Mouse (Mus musculus) thymus, adult 18-20 months (tissue): ENCODE results near the gene Kpna6.

Source experiments
- DNase-seq, 2 experiments: peaks; one replicate each; pipeline ENCODE4 v3.0.0; 2022; ENCODE audit warnings: mixed read lengths in 2 of 2

Gene Kpna6

GRCm38 (mm10) chr4:129645204-129645603, 27.4 kb downstream of the Kpna6 start:
- DNase-seq = no peak

- DNase-seq = no peak
These were observed 30.8 kb downstream of the Kpna6 start for GRCm38 (mm10) chr4:129641756-129642155.

GRCm38 (mm10) chr4:129640638-129641467, 31.7 kb downstream of the Kpna6 start, which contains the start of gene Txlna:
TSS of gene Txlna (minus strand) at chr4:129641065.
- DNase-seq = peak; percentile 94 to 96

GRCm38 (mm10) chr4:129640101-129640637, 32.4 kb downstream of the Kpna6 start:
- peak in 1 of 2 experiments; percentile 39 for DNase-seq

GRCm38 (mm10) chr4:129639221-129639620, 33.3 kb downstream of the Kpna6 start:
- no peak for DNase-seq

GRCm38 (mm10) chr4:129633852-129634251, 38.7 kb downstream of the Kpna6 start:
- DNase-seq = no peak

GRCm38 (mm10) chr4:129631867-129632266, 40.7 kb downstream of the Kpna6 start:
- no peak for DNase-seq

- DNase-seq = no peak
These were observed 41.6 kb downstream of the Kpna6 start for GRCm38 (mm10) chr4:129630944-129631343.

GRCm38 (mm10) chr4:129626035-129626434, 46.5 kb downstream of the Kpna6 start:
- DNase-seq = no peak

GRCm38 (mm10) chr4:129625496-129625895, 47.1 kb downstream of the Kpna6 start:
- DNase-seq = no peak

- peak; percentile 54 to 69 for DNase-seq
These were observed 47.6 kb downstream of the Kpna6 start for GRCm38 (mm10) chr4:129625029-129625370.

GRCm38 (mm10) chr4:129624281-129625028, 48.1 kb downstream of the Kpna6 start:
- peak; percentile 80 to 86 for DNase-seq

GRCm38 (mm10) chr4:129623681-129624091, 48.9 kb downstream of the Kpna6 start, which contains the start of gene Ccdc28b:
TSS of gene Ccdc28b (minus strand) at chr4:129623947.
- DNase-seq = peak in 1 of 2 experiments; percentile 34

- DNase-seq = no peak
These were observed 49.6 kb downstream of the Kpna6 start for GRCm38 (mm10) chr4:129622803-129623535.

GRCm38 (mm10) chr4:129622120-129622802, 50.3 kb downstream of the Kpna6 start:
- no peak for DNase-seq

- DNase-seq = no peak
These were observed 51.2 kb downstream of the Kpna6 start for GRCm38 (mm10) chr4:129621283-129621841.

GRCm38 (mm10) chr4:129620419-129621282, 51.9 kb downstream of the Kpna6 start:
- no peak for DNase-seq

GRCm38 (mm10) chr4:129618786-129619691, 53.5 kb downstream of the Kpna6 start, which contains the start of gene Iqcc:
TSS of gene Iqcc (minus strand) at chr4:129619099.
- DNase-seq = peak; percentile 95 to 96

GRCm38 (mm10) chr4:129618031-129618430, 54.5 kb downstream of the Kpna6 start:
- DNase-seq = no peak
